Mouse (Mus musculus): ENCODE measurements around the gene Pacrg. TPM values are rescaled to one million over a fixed set of nuclear protein-coding genes. Genes with fewer than 3 reads are reported as not detected.

Gene Pacrg
- 1.0 and 1.8 TPM in 2 replicates for polyA plus RNA-seq (2014; fragmentation: Nextera tagmentation; extraction: Ambion mirVana)

GRCm38 (mm10) chr17:10840148-10840707 is at the start of gene Pacrg, which contains the start of gene Prkn:
Gene Pacrg (minus strand): TSS chr17:10840311.
Gene Prkn (plus strand): TSS chr17:10840384.
- H3K4me1 ChIP-seq (ENCODE audit: control insufficient read depth, insufficient read depth, low read length): peaks cover 3% of the 10 kb centered on the region; the same call in 1 of the 2 replicates
- H3K9ac ChIP-seq (replicated peaks; ENCODE audit: low read depth, low read length): peak within 1 kb of the TSS; percentile 46
- no peak within 1 kb of the TSS for H3K27ac ChIP-seq (ENCODE audit: low read length)
- ATAC-seq (ENCODE audit: insufficient number of reproducible peaks, insufficient read depth, low FRiP score, low read depth): peak; percentile 97
- H3K4me3 ChIP-seq (ENCODE audit: low read depth, low read length): peak within 1 kb of the TSS; percentile 70
- WGBS: under 1% methylated on average over 52 of the region's 58 CpGs
- H3K4me2 ChIP-seq (replicated peaks; ENCODE audit: low read depth, low read length): peak within 1 kb of the TSS; percentile 82
- no peaks in the 10 kb centered on the region for H3K27me3 ChIP-seq (ENCODE audit: control insufficient read depth, insufficient read depth, low read length)
- no peaks in the 10 kb centered on the region for H3K36me3 ChIP-seq (ENCODE audit: control insufficient read depth, insufficient read depth, low read length)
- H3K9me3 ChIP-seq (ENCODE audit: control insufficient read depth, low read depth, low read length): no peaks in the 10 kb centered on the region

- WGBS: 28% methylated on average over 4 of the region's 4 CpGs
- no peak overlapping the region for H3K27ac ChIP-seq (ENCODE audit: low read length)
- no peaks in the 10 kb centered on the region for H3K27me3 ChIP-seq (ENCODE audit: control insufficient read depth, insufficient read depth, low read length)
- ATAC-seq (ENCODE audit: insufficient number of reproducible peaks, insufficient read depth, low FRiP score, low read depth): no peak
- H3K9ac ChIP-seq (replicated peaks; ENCODE audit: low read depth, low read length): no peak overlapping the region
- no peaks in the 10 kb centered on the region for H3K4me1 ChIP-seq (ENCODE audit: control insufficient read depth, insufficient read depth, low read length)
- no peaks in the 10 kb centered on the region for H3K9me3 ChIP-seq (ENCODE audit: control insufficient read depth, low read depth, low read length)
- H3K4me3 ChIP-seq (ENCODE audit: low read depth, low read length): no peak overlapping the region
- H3K4me2 ChIP-seq (replicated peaks; ENCODE audit: low read depth, low read length): no peak overlapping the region
- H3K36me3 ChIP-seq (ENCODE audit: control insufficient read depth, insufficient read depth, low read length): no peaks in the 10 kb centered on the region
These were observed 47.8 kb upstream of the Pacrg start for GRCm38 (mm10) chr17:10887924-10888323.

DNA sequence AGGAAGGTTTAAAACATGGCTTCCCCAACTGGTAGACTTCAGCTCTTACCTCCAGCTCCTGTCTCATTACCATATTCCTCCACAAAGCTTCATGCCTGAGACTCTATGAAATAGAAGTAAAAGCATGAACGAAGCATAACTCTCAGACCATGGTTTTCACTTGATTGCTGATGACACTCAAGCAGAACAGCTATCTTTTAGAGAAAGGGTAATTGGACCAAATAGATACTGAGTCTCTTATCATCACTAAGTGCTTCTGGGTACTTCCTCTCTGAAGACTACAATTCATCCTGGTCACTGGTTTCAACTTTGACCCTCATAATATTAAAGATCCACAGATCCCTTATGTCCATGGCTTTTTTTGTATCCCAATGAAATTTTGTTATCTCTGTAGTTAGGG is 42.1 kb upstream of the Pacrg start:
- Histone ChIP-seq H3K9ac (replicated peaks; ENCODE audit: low read depth, low read length) (no peak overlapping the region), H3K27me3 (ENCODE audit: control insufficient read depth, insufficient read depth, low read length) (no peaks in the 10 kb centered on the region), H3K4me2 (replicated peaks; ENCODE audit: low read depth, low read length) (no peak overlapping the region), H3K4me3 (ENCODE audit: low read depth, low read length) (no peak overlapping the region), H3K36me3 (ENCODE audit: control insufficient read depth, insufficient read depth, low read length) (no peaks in the 10 kb centered on the region), H3K4me1 (ENCODE audit: control insufficient read depth, insufficient read depth, low read length) (no peaks in the 10 kb centered on the region), H3K9me3 (ENCODE audit: control insufficient read depth, low read depth, low read length) (no peaks in the 10 kb centered on the region), H3K27ac (ENCODE audit: low read length) (no peak overlapping the region)
- no peak for ATAC-seq (ENCODE audit: insufficient number of reproducible peaks, insufficient read depth, low FRiP score, low read depth)
- 93% methylated on average over 1 of the region's 1 CpGs for WGBS

DNA sequence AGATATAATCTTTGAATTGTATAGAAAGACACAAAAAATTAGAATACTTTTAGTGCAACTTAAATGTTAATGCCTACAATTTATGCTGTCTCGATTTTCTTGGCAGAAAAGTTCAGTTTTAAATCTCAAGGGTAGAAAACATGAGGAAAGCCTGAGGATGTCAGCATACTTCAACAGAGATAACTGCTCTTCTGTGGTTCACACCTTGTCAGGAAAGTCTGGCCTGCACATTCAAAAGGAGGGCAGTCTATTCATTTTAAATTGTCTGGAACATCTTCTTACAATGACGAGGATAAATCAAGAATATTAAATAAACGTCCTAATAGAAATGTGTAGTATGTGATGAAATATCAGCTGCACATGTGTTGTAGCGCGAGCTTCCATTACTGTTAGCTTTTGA is 38.9 kb upstream of the Pacrg start:
- no peak for ATAC-seq (ENCODE audit: insufficient number of reproducible peaks, insufficient read depth, low FRiP score, low read depth)
- Histone ChIP-seq H3K4me3 (ENCODE audit: low read depth, low read length) (no peak overlapping the region), H3K4me1 (ENCODE audit: control insufficient read depth, insufficient read depth, low read length) (no peaks in the 10 kb centered on the region), H3K27ac (ENCODE audit: low read length) (no peak overlapping the region), H3K36me3 (ENCODE audit: control insufficient read depth, insufficient read depth, low read length) (no peaks in the 10 kb centered on the region), H3K4me2 (replicated peaks; ENCODE audit: low read depth, low read length) (no peak overlapping the region), H3K9me3 (ENCODE audit: control insufficient read depth, low read depth, low read length) (no peaks in the 10 kb centered on the region), H3K27me3 (ENCODE audit: control insufficient read depth, insufficient read depth, low read length) (no peaks in the 10 kb centered on the region), H3K9ac (replicated peaks; ENCODE audit: low read depth, low read length) (no peak overlapping the region)
- 73% methylated on average over 5 of the region's 5 CpGs for WGBS

GRCm38 (mm10) chr17:10874208-10875187 is 34.4 kb upstream of the Pacrg start:
- H3K9ac ChIP-seq (replicated peaks; ENCODE audit: low read depth, low read length): no peak overlapping the region
- H3K36me3 ChIP-seq (ENCODE audit: control insufficient read depth, insufficient read depth, low read length): no peaks in the 10 kb centered on the region
- no peak overlapping the region for H3K4me3 ChIP-seq (ENCODE audit: low read depth, low read length)
- no peak for ATAC-seq (ENCODE audit: insufficient number of reproducible peaks, insufficient read depth, low FRiP score, low read depth)
- 81% methylated on average over 7 of the region's 7 CpGs for WGBS
- no peaks in the 10 kb centered on the region for H3K4me1 ChIP-seq (ENCODE audit: control insufficient read depth, insufficient read depth, low read length)
- H3K4me2 ChIP-seq (replicated peaks; ENCODE audit: low read depth, low read length): no peak overlapping the region
- no peaks in the 10 kb centered on the region for H3K27me3 ChIP-seq (ENCODE audit: control insufficient read depth, insufficient read depth, low read length)
- no peaks in the 10 kb centered on the region for H3K9me3 ChIP-seq (ENCODE audit: control insufficient read depth, low read depth, low read length)
- H3K27ac ChIP-seq (ENCODE audit: low read length): no peak overlapping the region

GRCm38 (mm10) chr17:10854207-10854606 is 14.1 kb upstream of the Pacrg start:
- no peak for ATAC-seq (ENCODE audit: insufficient number of reproducible peaks, insufficient read depth, low FRiP score, low read depth)
- Histone ChIP-seq H3K4me1 (ENCODE audit: control insufficient read depth, insufficient read depth, low read length) (no peaks in the 10 kb centered on the region), H3K4me3 (ENCODE audit: low read depth, low read length) (no peak overlapping the region), H3K9ac (replicated peaks; ENCODE audit: low read depth, low read length) (no peak overlapping the region), H3K27ac (ENCODE audit: low read length) (no peak overlapping the region), H3K9me3 (ENCODE audit: control insufficient read depth, low read depth, low read length) (no peaks in the 10 kb centered on the region), H3K36me3 (ENCODE audit: control insufficient read depth, insufficient read depth, low read length) (no peaks in the 10 kb centered on the region), H3K4me2 (replicated peaks; ENCODE audit: low read depth, low read length) (no peak overlapping the region), H3K27me3 (ENCODE audit: control insufficient read depth, insufficient read depth, low read length) (no peaks in the 10 kb centered on the region)
- WGBS: 85% methylated on average over 3 of the region's 3 CpGs

DNA sequence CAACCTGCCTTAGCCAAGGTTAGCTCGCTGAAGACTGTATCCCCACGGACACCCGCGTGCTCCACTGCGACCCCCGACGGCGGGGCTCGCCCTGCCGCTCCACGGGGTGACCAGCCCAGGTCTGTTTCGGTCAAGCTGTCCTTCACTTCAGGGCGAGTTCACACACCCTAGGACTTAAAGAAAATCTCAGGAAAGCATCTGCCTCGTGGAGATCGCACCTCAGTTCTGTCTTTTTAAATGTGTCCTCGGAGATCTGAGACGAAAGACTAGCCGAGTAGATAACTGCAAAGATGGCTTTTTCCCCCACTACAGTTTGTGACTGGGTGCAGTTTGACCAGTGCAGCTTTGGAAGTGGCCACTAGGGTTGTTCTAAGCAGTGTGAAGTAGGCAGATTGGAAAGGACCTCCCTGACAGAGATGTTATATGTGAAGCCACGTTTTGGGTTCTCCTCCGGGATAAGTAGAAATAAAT is 655 bp upstream of the Pacrg start:
- no peak overlapping the region for H3K27ac ChIP-seq (ENCODE audit: low read length)
- H3K4me2 ChIP-seq (replicated peaks; ENCODE audit: low read depth, low read length): peak overlapping the region; percentile 82
- no peaks in the 10 kb centered on the region for H3K9me3 ChIP-seq (ENCODE audit: control insufficient read depth, low read depth, low read length)
- H3K9ac ChIP-seq (replicated peaks; ENCODE audit: low read depth, low read length): peak overlapping the region; percentile 46
- WGBS: 2% methylated on average over 20 of the region's 20 CpGs
- H3K27me3 ChIP-seq (ENCODE audit: control insufficient read depth, insufficient read depth, low read length): no peaks in the 10 kb centered on the region
- H3K4me1 ChIP-seq (ENCODE audit: control insufficient read depth, insufficient read depth, low read length): peaks cover 3% of the 10 kb centered on the region; the same call in 1 of the 2 replicates
- H3K36me3 ChIP-seq (ENCODE audit: control insufficient read depth, insufficient read depth, low read length): no peaks in the 10 kb centered on the region
- ATAC-seq (ENCODE audit: insufficient number of reproducible peaks, insufficient read depth, low FRiP score, low read depth): peak; percentile 50; the same call in 1 of the 2 replicates
- H3K4me3 ChIP-seq (ENCODE audit: low read depth, low read length): peak overlapping the region; percentile 70

- Histone ChIP-seq H3K4me2 (replicated peaks; ENCODE audit: low read depth, low read length) (no peak overlapping the region), H3K4me3 (ENCODE audit: low read depth, low read length) (no peak overlapping the region), H3K36me3 (ENCODE audit: control insufficient read depth, insufficient read depth, low read length) (no peaks in the 10 kb centered on the region), H3K9ac (replicated peaks; ENCODE audit: low read depth, low read length) (no peak overlapping the region), H3K27me3 (ENCODE audit: control insufficient read depth, insufficient read depth, low read length) (no peaks in the 10 kb centered on the region), H3K9me3 (ENCODE audit: control insufficient read depth, low read depth, low read length) (no peaks in the 10 kb centered on the region), H3K27ac (ENCODE audit: low read length) (no peak overlapping the region), H3K4me1 (ENCODE audit: control insufficient read depth, insufficient read depth, low read length) (no peaks in the 10 kb centered on the region)
- WGBS: 82% methylated on average over 4 of the region's 4 CpGs
- ATAC-seq (ENCODE audit: insufficient number of reproducible peaks, insufficient read depth, low FRiP score, low read depth): no peak
These were observed 21.1 kb downstream of the Pacrg start for GRCm38 (mm10) chr17:10818971-10819370.

Measured in stomach, embryonic 14.5 days (tissue).